Mouse (Mus musculus) G1E (cell line): ENCODE measurements around the gene Rere. TPM values are rescaled to one million over a fixed set of nuclear protein-coding genes. Genes with fewer than 3 reads are reported as not detected.

Source experiments
- ATAC-seq: 2 replicates; pipeline ENCODE4 v1.8.0; 2016; ENCODE audit warnings: mild to moderate bottlenecking; ENCODE audit not compliant: insufficient number of reproducible peaks, poor library complexity, low FRiP score, severe bottlenecking; ENCODE audit errors: extremely low read depth
- DNase-seq: peaks from one replicate; pipeline ENCODE4 v3.0.0; 2012; ENCODE audit warnings: low spot score
- H3K27me3 ChIP-seq: 2 replicates; pipeline ENCODE4 v1.6.1; 2012; ENCODE audit warnings: mild to moderate bottlenecking, low read length, inconsistent platforms; ENCODE audit not compliant: insufficient read depth
- H3K36me3 ChIP-seq: replicated peaks from 2 replicates; pipeline ENCODE3; 2012; ENCODE audit warnings: mild to moderate bottlenecking, inconsistent platforms
- H3K4me1 ChIP-seq: 2 replicates; pipeline ENCODE4 v1.6.1; 2012; ENCODE audit warnings: low read depth, low read length, inconsistent platforms, mixed read lengths; ENCODE audit not compliant: insufficient read depth
- H3K4me3 ChIP-seq: 2 replicates; pipeline ENCODE4 v1.5.1; 2012; ENCODE audit warnings: low read depth, mild to moderate bottlenecking, inconsistent platforms, low read length, moderate library complexity, mixed read lengths
- H3K9me3 ChIP-seq: replicated peaks from 2 replicates; pipeline ENCODE4 v1.6.1; 2012; ENCODE audit warnings: inconsistent platforms
- CTCF ChIP-seq: IDR thresholded peaks from 2 replicates; pipeline ENCODE4 v1.5.1; 2012; ENCODE audit warnings: low read depth, low read length, inconsistent platforms, mixed read lengths
- GATA1 ChIP-seq: IDR thresholded peaks from 2 replicates; pipeline ENCODE4 v1.6.1; 2012; ENCODE audit warnings: borderline replicate concordance, low read length, inconsistent platforms, mixed read lengths
- GATA2 ChIP-seq: IDR thresholded peaks from 2 replicates; pipeline ENCODE4 v1.6.1; 2012; ENCODE audit warnings: low read depth, low read length, inconsistent platforms, borderline replicate concordance
- POLR2AphosphoS5 ChIP-seq: IDR thresholded peaks from 2 replicates; pipeline ENCODE4 v1.6.1; 2012; ENCODE audit warnings: low read depth, low read length, inconsistent platforms; ENCODE audit not compliant: insufficient replicate concordance
- TAL1 ChIP-seq: conservative IDR thresholded peaks from 2 replicates; pipeline ENCODE4 v1.6.1; 2012; ENCODE audit warnings: low read depth, low read length, inconsistent platforms, mixed read lengths
- polyA plus RNA-seq: library from polyadenylated mRNA; stranded (reverse); fragments of >175 nt; gene quantifications from 2 replicates; pipeline ENCODE4 v1.2.3, GENCODE M21; 2012
- total RNA-seq, 2 experiments: library from RNA; stranded (forward) in 1 of 2; stranded (reverse) in 1 of 2; fragments of 200-1000 nt in 1 of 2; fragments of >200 nt in 1 of 2; fragmentation: Nextera tagmentation in 1 of 2; gene quantifications; 2 replicates each; pipeline ENCODE4 v1.2.3; 2014 to 2017

Rere gene
- total and polyA plus RNA-seq, 3 experiments, result 17.4 to 329 (median 154) TPM

DNA sequence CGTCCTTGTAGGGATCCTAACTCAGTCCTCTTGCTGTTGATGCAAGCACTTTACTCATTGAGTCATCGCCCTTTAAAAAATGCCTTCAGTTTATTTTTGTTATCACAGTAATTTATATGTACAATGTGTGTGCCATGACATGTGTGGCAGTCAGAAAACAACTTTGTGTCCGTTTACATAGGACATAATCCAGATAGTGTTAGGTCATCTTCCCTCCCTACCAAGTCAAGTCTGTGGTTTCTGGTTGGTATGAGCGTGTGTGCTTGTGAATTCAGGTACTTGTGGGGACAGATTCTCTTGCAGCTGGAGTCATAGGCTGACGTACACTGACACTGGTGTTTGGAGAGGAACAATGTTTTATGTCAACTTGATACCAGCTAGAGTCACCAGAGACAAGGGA, 74.4 kb downstream of the Rere start:
- Histone ChIP-seq H3K27me3 (no peaks in the 10 kb centered on the region), H3K36me3 (peaks cover 29% of the 10 kb centered on the region), H3K4me3 (no peak overlapping the region), H3K9me3 (no peaks in the 10 kb centered on the region), H3K4me1 (peaks cover 11% of the 10 kb centered on the region)
- ATAC-seq (no peak), DNase-seq (no peak)
- TF ChIP-seq GATA2, result no peak
- TF ChIP-seq GATA1, result no peak
- TF ChIP-seq POLR2AphosphoS5, result no peak
- TF ChIP-seq CTCF, result no peak
- no peak for TF ChIP-seq TAL1

DNA sequence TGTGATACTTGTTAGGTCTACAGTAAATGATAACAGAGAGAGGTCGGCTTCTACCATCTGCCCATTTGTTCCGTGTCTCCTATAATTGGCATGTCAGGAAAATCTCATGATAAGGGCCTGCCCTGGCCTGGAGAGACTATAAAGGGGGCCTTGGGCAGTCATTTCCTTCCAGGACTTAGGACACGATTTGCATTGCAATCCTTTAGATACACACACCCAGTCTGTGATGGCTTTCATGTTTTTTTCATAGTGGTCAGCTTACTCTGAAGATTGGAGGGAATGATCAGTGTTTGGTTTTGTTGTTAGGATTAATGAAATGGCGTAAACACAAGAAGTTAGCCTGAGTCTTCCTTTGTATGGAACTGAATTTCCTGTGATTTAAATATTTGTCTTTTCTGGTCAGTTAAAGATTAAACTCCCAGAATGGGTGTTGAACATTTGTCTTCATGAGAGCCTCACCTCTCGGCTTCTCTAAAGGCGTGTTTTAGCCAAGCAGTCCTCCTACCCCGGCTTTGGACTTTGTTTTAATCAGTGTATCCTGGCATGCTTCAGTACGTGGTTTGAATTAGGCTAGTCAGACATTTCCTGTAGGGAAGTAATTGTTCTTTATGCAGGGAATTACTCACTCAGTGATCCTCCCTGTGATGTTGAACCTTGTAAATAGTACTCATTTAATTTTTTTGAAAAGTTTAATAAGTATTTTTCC, 80.7 kb downstream of the Rere start:
- H3K4me3 ChIP-seq, result no peak overlapping the region
- TF ChIP-seq TAL1, result no peak
- no peak for TF ChIP-seq POLR2AphosphoS5
- no peak for TF ChIP-seq GATA2
- TF ChIP-seq CTCF, result no peak
- no peak for TF ChIP-seq GATA1
- H3K36me3 ChIP-seq, result peaks cover 13% of the 10 kb centered on the region
- peak; percentile 40 for ATAC-seq
- no peaks in the 10 kb centered on the region for H3K9me3 ChIP-seq
- no peak for DNase-seq
- peaks cover 25% of the 10 kb centered on the region for H3K4me1 ChIP-seq
- no peaks in the 10 kb centered on the region for H3K27me3 ChIP-seq

DNA sequence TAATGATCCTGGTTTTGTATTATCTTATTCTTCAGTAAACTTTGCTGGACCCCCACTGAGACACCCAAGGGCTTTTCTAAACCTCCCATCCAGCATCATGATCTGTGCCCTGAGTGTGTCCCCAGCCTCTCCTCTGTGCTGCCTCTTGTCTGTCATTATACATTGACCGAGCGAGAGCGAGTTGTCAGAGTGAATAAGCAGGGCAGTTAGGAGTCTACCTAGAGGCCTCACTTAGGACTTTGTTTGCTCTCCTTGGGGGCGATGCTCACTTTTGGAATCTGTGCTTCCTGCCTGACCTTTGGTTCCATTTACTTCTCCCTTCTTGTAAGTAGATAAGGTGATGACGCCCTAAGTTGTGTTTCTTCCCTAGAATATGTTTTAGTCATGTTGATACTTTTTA, 81.4 kb downstream of the Rere start:
- TF ChIP-seq TAL1 (no peak), GATA2 (no peak), POLR2AphosphoS5 (no peak), CTCF (no peak)
- H3K4me3 ChIP-seq, result no peak overlapping the region
- H3K27me3 ChIP-seq, result no peaks in the 10 kb centered on the region
- H3K36me3 ChIP-seq, result peaks cover 11% of the 10 kb centered on the region
- peaks cover 25% of the 10 kb centered on the region for H3K4me1 ChIP-seq
- no peak for DNase-seq
- ATAC-seq, result no peak
- H3K9me3 ChIP-seq, result no peaks in the 10 kb centered on the region

DNA sequence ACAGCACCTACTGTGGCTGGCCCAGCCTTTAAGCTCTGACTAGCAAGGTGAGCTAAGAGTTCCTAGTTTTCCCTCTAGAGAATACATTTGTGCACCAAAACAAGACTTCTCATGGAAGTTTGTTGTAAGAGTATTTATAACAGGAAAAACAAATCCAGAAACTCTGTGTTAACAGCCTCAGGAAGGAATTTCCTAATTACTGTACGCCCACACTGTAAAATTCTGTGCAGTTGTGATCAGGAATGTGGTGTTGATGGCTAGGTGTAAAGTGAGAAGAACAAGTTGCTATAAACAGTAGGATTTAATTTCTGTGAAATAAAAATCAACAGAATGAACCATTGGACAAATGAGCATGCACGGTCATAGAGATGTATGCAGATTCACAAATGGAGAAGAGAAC, 83.3 kb downstream of the Rere start:
- ATAC-seq (no peak), DNase-seq (no peak)
- Histone ChIP-seq H3K27me3 (no peaks in the 10 kb centered on the region), H3K36me3 (peaks cover 10% of the 10 kb centered on the region), H3K4me1 (peaks cover 25% of the 10 kb centered on the region), H3K4me3 (no peak overlapping the region), H3K9me3 (no peaks in the 10 kb centered on the region)
- TF ChIP-seq POLR2AphosphoS5 (no peak), GATA2 (no peak), TAL1 (no peak), GATA1 (no peak), CTCF (no peak)

DNA sequence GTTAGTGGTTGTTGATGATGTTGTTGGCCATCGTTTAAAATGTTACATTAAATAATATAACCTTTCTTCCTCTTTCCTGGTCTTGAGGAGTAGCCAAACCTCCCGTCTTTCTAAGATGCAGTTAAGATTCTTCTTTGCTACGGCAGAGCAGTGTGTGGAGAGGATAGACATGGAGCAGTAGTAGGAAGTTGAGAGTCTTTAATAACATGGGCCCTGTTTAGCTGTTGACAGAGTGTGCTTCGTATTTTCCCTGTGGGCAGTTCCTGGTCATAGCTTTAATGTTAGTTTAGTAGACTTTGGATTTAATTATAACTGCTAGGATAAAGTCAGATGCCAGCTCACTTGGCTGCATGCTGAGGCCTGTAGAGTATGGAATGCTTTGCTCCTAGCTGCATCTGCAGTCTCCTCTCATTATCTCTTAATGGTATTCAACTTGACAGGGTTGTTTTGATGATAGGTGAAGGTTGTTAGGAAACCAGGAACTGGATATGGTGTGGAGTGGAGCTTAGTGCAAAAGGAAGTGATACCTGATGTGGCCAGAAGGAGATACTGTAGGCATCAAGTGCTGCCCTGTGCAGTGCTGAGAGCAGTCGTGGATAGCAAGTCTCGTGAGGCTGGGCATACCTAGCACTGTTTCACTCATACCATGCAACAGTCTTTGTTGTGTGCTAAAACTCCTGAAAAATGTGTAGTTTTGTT, 85.2 kb downstream of the Rere start:
- peak; percentile 29 for ATAC-seq
- Histone ChIP-seq H3K4me1 (peaks cover 24% of the 10 kb centered on the region), H3K36me3 (peaks cover 2% of the 10 kb centered on the region), H3K9me3 (no peaks in the 10 kb centered on the region), H3K4me3 (no peak overlapping the region), H3K27me3 (no peaks in the 10 kb centered on the region)
- peak; percentile 19 for DNase-seq
- TF ChIP-seq GATA1, result no peak

DNA sequence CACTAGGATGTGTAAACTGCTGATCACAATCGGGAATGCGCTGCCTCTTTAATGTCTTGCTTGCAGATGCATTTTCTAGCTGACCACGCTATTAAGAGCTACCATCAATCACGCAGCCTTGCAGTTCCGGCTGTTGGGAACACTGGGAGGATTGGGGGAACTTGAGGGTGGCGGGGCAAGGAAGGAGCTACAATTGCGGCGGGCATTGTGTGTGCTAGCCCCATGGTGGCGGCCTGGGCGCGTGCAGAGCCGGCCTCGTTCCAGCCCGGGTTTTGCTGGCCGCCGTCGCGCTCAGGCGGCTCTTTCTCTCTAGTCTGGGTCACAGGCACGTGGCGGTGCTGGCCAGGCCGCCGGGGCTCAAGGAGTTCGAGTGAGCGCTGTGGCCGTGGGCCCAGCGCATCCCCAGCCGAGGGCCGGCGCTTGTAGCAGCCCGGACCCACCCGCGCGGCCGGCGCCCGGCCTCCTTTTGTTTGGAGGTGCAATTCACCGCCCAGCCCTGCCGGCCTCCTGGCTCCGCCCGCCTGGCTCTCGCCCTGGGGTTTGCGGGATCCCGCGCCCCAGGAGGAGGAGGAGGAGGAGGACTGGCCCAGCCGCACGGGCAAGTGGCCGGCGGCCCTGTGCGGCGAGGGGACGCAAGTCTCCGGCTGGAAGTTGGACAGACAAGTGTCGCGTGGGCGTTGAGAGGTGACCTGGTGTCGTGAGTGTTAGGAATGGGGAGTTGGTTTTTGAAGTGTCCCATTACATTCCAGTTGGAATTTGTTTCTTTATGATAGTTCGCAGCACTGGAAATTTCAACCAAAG, 90.3 kb downstream of the Rere start:
- H3K4me1 ChIP-seq, result peaks cover 55% of the 10 kb centered on the region
- H3K27me3 ChIP-seq, result no peaks in the 10 kb centered on the region
- peak; percentile 53 for DNase-seq
- peak; percentile 31; the same call in 1 of the 2 replicates for ATAC-seq
- no peaks in the 10 kb centered on the region for H3K9me3 ChIP-seq
- H3K36me3 ChIP-seq, result peaks cover 7% of the 10 kb centered on the region
- TF ChIP-seq CTCF (no peak), GATA1 (no peak), GATA2 (no peak), TAL1 (no peak), POLR2AphosphoS5 (no peak)
- H3K4me3 ChIP-seq, result peak overlapping the region; percentile 76
